Mouse (Mus musculus) forebrain, postnatal 0 days (tissue): Measurements from ENCODE around the gene Bcas1. TPM values are rescaled to one million over a fixed set of nuclear protein-coding genes. Genes with fewer than 3 reads are reported as not detected.

Source experiments
- ATAC-seq: fragments of 200-750 bp; cut with Nextera tagmentation; 2 replicates; pipeline ENCODE4 v1.8.0; 2017; ENCODE audit warnings: mild to moderate bottlenecking, moderate library complexity
- DNase-seq: peaks from one replicate; pipeline ENCODE4 v3.0.0-alpha.2; 2015
- H3K27ac ChIP-seq: fragments of 300-500 bp; sonication (generic); 2 replicates; pipeline ENCODE4 v1.5.1; 2014; ENCODE audit warnings: low read depth, mild to moderate bottlenecking, antibody characterized with exemption, low read length, moderate library complexity, mixed read lengths
- H3K27me3 ChIP-seq: fragments of 300-500 bp; sonication (generic); 2 replicates; pipeline ENCODE4 v1.6.1; 2014; ENCODE audit warnings: mild to moderate bottlenecking, low read length, mixed read lengths; ENCODE audit not compliant: insufficient read depth
- H3K36me3 ChIP-seq: fragments of 300-500 bp; sonication (generic); 2 replicates; pipeline ENCODE4 v1.6.1; 2014; ENCODE audit warnings: mild to moderate bottlenecking, moderate library complexity; ENCODE audit not compliant: insufficient read depth
- H3K4me1 ChIP-seq: fragments of 300-500 bp; sonication (generic); 2 replicates; pipeline ENCODE4 v1.6.1; 2014; ENCODE audit warnings: antibody characterized with exemption; ENCODE audit not compliant: insufficient read depth
- H3K4me2 ChIP-seq: fragments of 300-500 bp; sonication (generic); 2 replicates; pipeline ENCODE4 v1.6.1; 2014; ENCODE audit warnings: low read depth, mild to moderate bottlenecking, moderate library complexity
- H3K4me3 ChIP-seq: fragments of 300-500 bp; sonication (generic); 2 replicates; pipeline ENCODE4 v1.5.1; 2014; ENCODE audit warnings: low read depth, low read length, mixed read lengths
- H3K9ac ChIP-seq: fragments of 300-500 bp; sonication (generic); 2 replicates; pipeline ENCODE4 v1.6.1; 2014; ENCODE audit warnings: mild to moderate bottlenecking
- H3K9me3 ChIP-seq: fragments of 300-500 bp; sonication (generic); 2 replicates; pipeline ENCODE4 v1.6.1; 2016; ENCODE audit warnings: low read length
- CTCF ChIP-seq: sonication (generic); IDR thresholded peaks from 2 replicates; pipeline ENCODE4 v1.5.1; 2016; ENCODE audit warnings: antibody characterized with exemption, control low read depth, low read depth
- WGBS: fragments of 180-500 bp; shearing (Covaris S2); extraction: QIAGEN DNeasy Blood & Tissue Kit; methylation state at CpG from one replicate; pipeline ENCODE4 v1.1.7; 2014; 5-methylcytosine and 5-hydroxymethylcytosine counted together
- polyA plus RNA-seq: library from polyadenylated mRNA; unstranded; fragments of >200 nt; fragmentation: Nextera tagmentation; extraction: Ambion mirVana; gene quantifications from 2 replicates; pipeline ENCODE4 v1.2.1, GENCODE M21; 2015
- total RNA-seq: library from RNA; depleted of rRNA; stranded (reverse); fragments of >200 nt; gene quantifications from 2 replicates; pipeline ENCODE4 v1.2.3, GENCODE M21; 2014

Gene Bcas1
- total and polyA plus RNA-seq, 2 experiments from 2014 or later, result 4.2 to 5.2 TPM

DNA sequence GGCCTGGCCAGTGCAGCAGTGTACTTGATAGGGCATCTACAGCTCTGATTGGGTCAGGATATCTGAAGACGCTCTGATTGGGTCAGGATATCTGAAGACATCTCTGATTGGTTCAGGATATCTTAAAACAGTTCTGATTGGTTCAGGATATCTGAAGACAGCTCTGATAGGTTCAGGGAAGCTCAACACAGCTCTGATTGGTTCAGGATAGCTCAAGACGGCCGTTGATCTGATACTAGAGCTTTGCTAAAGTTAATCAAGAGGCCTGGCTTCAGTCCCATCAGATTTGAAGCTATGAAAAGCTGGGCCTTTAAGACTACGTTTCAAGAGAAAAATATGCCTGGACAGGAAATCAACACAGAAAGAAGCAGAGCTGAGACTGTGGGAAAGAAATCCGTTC, 77.9 kb downstream of the Bcas1 start:
- TF ChIP-seq CTCF, result no peak
- H3K4me3 ChIP-seq, result no peak overlapping the region

GRCm38 (mm10) chr2:170349096-170349495, 78.5 kb downstream of the Bcas1 start:
- ATAC-seq (no peak), DNase-seq (no peak)
- Histone ChIP-seq H3K36me3 (no peaks in the 10 kb centered on the region), H3K4me2 (no peak overlapping the region), H3K9ac (no peak overlapping the region), H3K9me3 (no peaks in the 10 kb centered on the region), H3K27ac (no peak overlapping the region), H3K27me3 (no peaks in the 10 kb centered on the region), H3K4me3 (no peak overlapping the region), H3K4me1 (no peaks in the 10 kb centered on the region; the same call in 1 of the 2 replicates)
- 85% methylated on average over 19 of the region's 19 CpGs for WGBS
- TF ChIP-seq CTCF, result no peak

More for the DNA sequence above, 77.9 kb downstream of the Bcas1 start:
- H3K4me1 ChIP-seq, result no peaks in the 10 kb centered on the region
- H3K9ac ChIP-seq, result no peak overlapping the region
- DNase-seq (no peak), ATAC-seq (no peak; the same call in 1 of the 2 replicates)
- no peaks in the 10 kb centered on the region for H3K36me3 ChIP-seq
- no peaks in the 10 kb centered on the region for H3K27me3 ChIP-seq
- H3K27ac ChIP-seq, result no peak overlapping the region
- no peaks in the 10 kb centered on the region for H3K9me3 ChIP-seq
- WGBS, result 82% methylated on average over 5 of the region's 5 CpGs
- H3K4me2 ChIP-seq, result no peak overlapping the region

GRCm38 (mm10) chr2:170347131-170347765, 80.4 kb downstream of the Bcas1 start:
- 34% methylated on average over 8 of the region's 8 CpGs for WGBS
- no peak overlapping the region for H3K4me2 ChIP-seq
- TF ChIP-seq CTCF, result peak; percentile 88
- no peak overlapping the region for H3K9ac ChIP-seq
- no peak overlapping the region for H3K27ac ChIP-seq
- no peaks in the 10 kb centered on the region for H3K9me3 ChIP-seq
- DNase-seq (peak; percentile 87), ATAC-seq (no peak)
- H3K27me3 ChIP-seq, result no peaks in the 10 kb centered on the region
- no peaks in the 10 kb centered on the region; the same call in 1 of the 2 replicates for H3K4me1 ChIP-seq
- no peak overlapping the region for H3K4me3 ChIP-seq
- H3K36me3 ChIP-seq, result no peaks in the 10 kb centered on the region

DNA sequence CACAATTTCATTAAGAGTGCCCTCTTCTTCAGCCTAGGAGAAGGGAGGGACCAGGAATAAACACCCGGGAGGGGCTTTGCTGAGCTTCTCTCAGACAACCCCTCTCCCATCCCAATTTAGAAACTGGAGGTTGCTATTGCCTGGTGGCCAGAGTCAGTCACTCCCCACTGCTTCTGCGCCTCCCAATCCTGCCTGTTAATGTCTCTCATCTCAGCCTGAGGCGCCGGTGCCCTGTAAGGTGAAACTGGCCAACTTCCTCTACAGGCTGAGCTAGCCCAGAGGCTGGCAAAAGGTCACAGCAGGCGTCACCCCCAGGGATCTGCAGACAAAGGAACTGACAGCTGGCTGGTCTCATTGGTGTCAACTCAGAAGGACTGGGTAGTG, 82.2 kb downstream of the Bcas1 start:
- WGBS, result 23% methylated on average over 5 of the region's 5 CpGs
- H3K27me3 ChIP-seq, result no peaks in the 10 kb centered on the region
- no peak overlapping the region for H3K4me3 ChIP-seq
- no peak for DNase-seq
- no peak overlapping the region for H3K27ac ChIP-seq
- H3K9ac ChIP-seq, result no peak overlapping the region
- H3K4me1 ChIP-seq, result no peaks in the 10 kb centered on the region; the same call in 1 of the 2 replicates
- no peak for TF ChIP-seq CTCF
- H3K36me3 ChIP-seq, result no peaks in the 10 kb centered on the region
- H3K9me3 ChIP-seq, result no peaks in the 10 kb centered on the region
- no peak overlapping the region for H3K4me2 ChIP-seq
- ATAC-seq, result no peak

DNA sequence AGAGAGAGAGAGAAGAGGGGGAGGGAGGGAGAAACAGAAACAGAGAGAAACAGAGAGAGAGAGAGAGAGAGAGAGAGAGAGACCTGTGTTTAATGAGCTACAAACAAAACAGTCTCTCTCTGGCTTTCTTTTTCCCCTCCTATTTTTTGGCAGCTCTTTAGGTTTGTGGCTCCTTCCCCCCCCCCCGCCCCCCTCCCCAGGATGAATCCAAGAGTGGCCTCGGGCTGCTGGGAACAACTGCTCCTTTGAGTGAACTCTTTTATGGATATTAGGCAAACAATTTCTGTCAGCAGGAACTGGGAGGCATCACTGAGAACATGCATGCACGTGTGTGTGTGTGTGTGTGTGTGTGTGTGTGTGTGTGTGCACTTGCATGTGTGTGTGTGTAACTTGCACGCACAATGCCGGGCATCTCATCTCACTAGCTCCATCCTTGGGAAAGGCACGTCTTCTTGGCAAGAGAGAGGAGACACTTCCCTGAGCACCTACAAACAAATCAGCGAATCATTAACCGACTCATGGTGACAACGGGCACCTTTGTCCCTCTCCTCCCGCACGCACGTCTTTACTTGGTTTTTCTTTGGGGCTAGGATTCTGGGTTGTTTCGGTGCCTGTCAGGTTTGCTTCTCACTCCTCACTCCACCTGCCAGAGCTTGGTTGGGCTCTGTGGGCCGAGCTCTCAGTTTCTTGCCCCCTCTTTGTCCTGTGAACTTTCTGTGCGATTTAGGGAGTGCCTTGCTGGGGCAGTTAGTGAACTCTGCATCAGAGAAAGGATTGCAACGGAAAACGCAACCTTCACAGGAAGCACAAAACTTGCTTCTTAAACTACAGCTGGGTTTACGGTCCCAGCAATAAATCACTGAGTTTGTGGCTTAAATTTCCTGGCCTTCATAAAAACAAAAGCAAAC, 82.9 kb downstream of the Bcas1 start:
- Histone ChIP-seq H3K4me3 (no peak overlapping the region), H3K4me1 (no peaks in the 10 kb centered on the region; the same call in 1 of the 2 replicates), H3K27me3 (no peaks in the 10 kb centered on the region), H3K9me3 (no peaks in the 10 kb centered on the region), H3K27ac (peak overlapping the region; percentile 54; the same call in 1 of the 2 replicates), H3K36me3 (no peaks in the 10 kb centered on the region), H3K4me2 (no peak overlapping the region), H3K9ac (no peak overlapping the region; the same call in 1 of the 2 replicates)
- ATAC-seq (no peak), DNase-seq (no peak)
- 16% methylated on average over 17 of the region's 18 CpGs for WGBS
- TF ChIP-seq CTCF, result no peak

- Histone ChIP-seq H3K27ac (peak overlapping the region; percentile 54), H3K36me3 (no peaks in the 10 kb centered on the region), H3K4me2 (no peak overlapping the region), H3K27me3 (no peaks in the 10 kb centered on the region), H3K9me3 (no peaks in the 10 kb centered on the region), H3K9ac (no peak overlapping the region), H3K4me1 (no peaks in the 10 kb centered on the region; the same call in 1 of the 2 replicates), H3K4me3 (no peak overlapping the region)
- ATAC-seq, result peak; percentile 72
- TF ChIP-seq CTCF, result no peak
- peak; percentile 30 for DNase-seq
- WGBS, result 30% methylated on average over 10 of the region's 10 CpGs
Observed at GRCm38 (mm10) chr2:170343819-170344317, 83.8 kb downstream of the Bcas1 start.
